Mouse (Mus musculus): ENCODE data around the gene Pxk. TPM values are rescaled to one million over a fixed set of nuclear protein-coding genes. Genes with fewer than 3 reads are reported as not detected.

Gene Pxk
- total and polyA plus RNA-seq, 2 experiments from 2014 or later, result 55.5 to 58.3 TPM

DNA sequence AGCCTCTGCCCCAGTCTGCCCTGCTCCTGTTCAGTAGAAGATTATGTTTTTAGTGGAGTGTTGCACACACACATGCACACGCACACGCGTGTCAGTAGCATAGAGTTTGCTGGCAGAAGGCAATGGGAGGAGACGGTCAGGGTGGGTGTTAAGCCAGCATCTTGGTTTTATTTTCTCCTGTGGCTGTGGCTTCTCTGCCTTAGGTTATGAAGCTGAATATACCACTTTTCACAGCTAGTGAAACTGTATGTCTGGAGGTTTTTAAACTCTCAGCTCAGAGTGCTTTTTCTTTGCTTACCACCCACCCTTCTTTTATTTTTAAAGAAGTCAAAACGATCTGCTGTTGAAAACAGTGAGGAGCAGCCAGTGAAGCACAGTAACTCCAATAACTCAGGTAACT is 53.7 kb downstream of the Pxk start:
- TF ChIP-seq CTCF (IDR thresholded peaks at IDR 0.05), result no peak
- no peak overlapping the region for H3K4me2 ChIP-seq (ENCODE audit: low read depth, low read length, poor library complexity, severe bottlenecking)
- H3K4me1 ChIP-seq (ENCODE audit: insufficient read depth, low read length), result no peaks in the 10 kb centered on the region
- H3K9ac ChIP-seq (replicated peaks; ENCODE audit: low read length, poor library complexity, severe bottlenecking), result no peak overlapping the region
- no peak for DNase-seq (ENCODE audit: low spot score)
- H3K27ac ChIP-seq (ENCODE audit: low read depth, low read length), result no peak overlapping the region
- 95% methylated on average over 5 of the region's 5 CpGs for WGBS
- H3K27me3 ChIP-seq (ENCODE audit: insufficient read depth, low read length), result no peaks in the 10 kb centered on the region
- peaks cover 50% of the 10 kb centered on the region for H3K36me3 ChIP-seq (ENCODE audit: insufficient read depth, low read length)
- no peak overlapping the region for H3K4me3 ChIP-seq (ENCODE audit: low read depth, low read length)
- ATAC-seq (ENCODE audit: low FRiP score), result no peak
- H3K9me3 ChIP-seq (ENCODE audit: low read length), result no peaks in the 10 kb centered on the region

DNA sequence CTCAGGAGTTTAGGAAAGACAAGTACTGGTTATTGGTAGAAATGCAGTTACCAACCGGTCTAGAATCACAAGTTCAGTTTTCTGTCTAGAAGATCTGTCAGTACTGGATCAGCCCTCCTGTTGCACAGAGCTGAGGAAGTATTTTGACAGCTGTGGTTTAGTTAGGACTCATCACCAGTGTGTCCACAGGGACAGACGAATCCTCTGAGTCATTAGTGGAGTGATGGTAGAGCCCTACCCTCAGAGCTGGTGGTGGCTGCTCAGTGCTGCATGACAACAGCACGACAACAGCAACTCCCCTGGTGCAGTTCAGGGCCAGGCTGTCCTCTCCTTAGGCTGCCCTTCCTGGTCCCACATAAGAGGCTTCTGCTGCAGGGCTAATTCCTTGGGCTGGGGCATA is 56.1 kb downstream of the Pxk start:
- no peak for TF ChIP-seq CTCF (IDR thresholded peaks at IDR 0.05)
- no peak for DNase-seq (ENCODE audit: low spot score)
- H3K4me2 ChIP-seq (ENCODE audit: low read depth, low read length, poor library complexity, severe bottlenecking), result no peak overlapping the region
- peaks cover 44% of the 10 kb centered on the region for H3K36me3 ChIP-seq (ENCODE audit: insufficient read depth, low read length)
- H3K9me3 ChIP-seq (ENCODE audit: low read length), result no peaks in the 10 kb centered on the region
- no peak overlapping the region for H3K27ac ChIP-seq (ENCODE audit: low read depth, low read length)
- H3K4me3 ChIP-seq (ENCODE audit: low read depth, low read length), result no peak overlapping the region
- WGBS, result 83% methylated on average over 3 of the region's 3 CpGs
- no peaks in the 10 kb centered on the region for H3K27me3 ChIP-seq (ENCODE audit: insufficient read depth, low read length)
- ATAC-seq (ENCODE audit: low FRiP score), result no peak
- no peak overlapping the region for H3K9ac ChIP-seq (replicated peaks; ENCODE audit: low read length, poor library complexity, severe bottlenecking)
- no peaks in the 10 kb centered on the region for H3K4me1 ChIP-seq (ENCODE audit: insufficient read depth, low read length)

DNA sequence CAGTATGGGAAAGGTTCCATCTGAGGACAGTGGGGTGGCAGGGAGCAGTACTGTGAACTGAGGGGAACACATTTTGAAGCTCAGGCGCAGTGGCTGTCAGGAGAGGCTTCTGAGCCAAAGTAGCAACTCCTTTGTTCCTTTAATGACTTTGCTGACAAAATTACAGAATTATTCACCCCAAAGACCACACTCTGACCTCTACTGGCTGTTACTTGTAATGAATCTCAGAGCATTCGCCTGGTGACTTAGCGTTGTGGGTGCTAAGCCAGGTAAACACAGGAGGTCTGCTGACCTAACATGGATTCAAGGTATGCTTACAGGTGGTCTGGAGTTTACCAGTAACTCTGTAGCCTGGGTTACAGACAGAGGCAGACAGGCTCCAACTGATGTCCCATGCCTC is 58.9 kb downstream of the Pxk start:
- no peaks in the 10 kb centered on the region for H3K9me3 ChIP-seq (ENCODE audit: low read length)
- H3K4me3 ChIP-seq (ENCODE audit: low read depth, low read length), result no peak overlapping the region
- H3K27ac ChIP-seq (ENCODE audit: low read depth, low read length), result no peak overlapping the region
- 29% methylated on average over 3 of the region's 3 CpGs for WGBS
- H3K4me1 ChIP-seq (ENCODE audit: insufficient read depth, low read length), result no peaks in the 10 kb centered on the region
- peak; percentile 50 for TF ChIP-seq CTCF (IDR thresholded peaks at IDR 0.05)
- H3K27me3 ChIP-seq (ENCODE audit: insufficient read depth, low read length), result no peaks in the 10 kb centered on the region
- DNase-seq (ENCODE audit: low spot score) (peak; percentile 44), ATAC-seq (ENCODE audit: low FRiP score) (no peak)
- peaks cover 48% of the 10 kb centered on the region for H3K36me3 ChIP-seq (ENCODE audit: insufficient read depth, low read length)
- H3K4me2 ChIP-seq (ENCODE audit: low read depth, low read length, poor library complexity, severe bottlenecking), result no peak overlapping the region
- no peak overlapping the region for H3K9ac ChIP-seq (replicated peaks; ENCODE audit: low read length, poor library complexity, severe bottlenecking)

- H3K4me3 ChIP-seq (ENCODE audit: low read depth, low read length), result no peak overlapping the region
- H3K9ac ChIP-seq (replicated peaks; ENCODE audit: low read length, poor library complexity, severe bottlenecking), result no peak overlapping the region
- H3K36me3 ChIP-seq (ENCODE audit: insufficient read depth, low read length), result peaks cover 45% of the 10 kb centered on the region
- H3K27ac ChIP-seq (ENCODE audit: low read depth, low read length), result no peak overlapping the region
- ATAC-seq (ENCODE audit: low FRiP score) (no peak), DNase-seq (ENCODE audit: low spot score) (no peak)
- WGBS, result 92% methylated on average over 3 of the region's 3 CpGs
- H3K4me2 ChIP-seq (ENCODE audit: low read depth, low read length, poor library complexity, severe bottlenecking), result no peak overlapping the region
- no peaks in the 10 kb centered on the region for H3K9me3 ChIP-seq (ENCODE audit: low read length)
- TF ChIP-seq CTCF (IDR thresholded peaks at IDR 0.05), result no peak
- H3K4me1 ChIP-seq (ENCODE audit: insufficient read depth, low read length), result no peaks in the 10 kb centered on the region
- no peaks in the 10 kb centered on the region for H3K27me3 ChIP-seq (ENCODE audit: insufficient read depth, low read length)
Measured at GRCm38 (mm10) chr14:8158721-8159120, 60.7 kb downstream of the Pxk start.

DNA sequence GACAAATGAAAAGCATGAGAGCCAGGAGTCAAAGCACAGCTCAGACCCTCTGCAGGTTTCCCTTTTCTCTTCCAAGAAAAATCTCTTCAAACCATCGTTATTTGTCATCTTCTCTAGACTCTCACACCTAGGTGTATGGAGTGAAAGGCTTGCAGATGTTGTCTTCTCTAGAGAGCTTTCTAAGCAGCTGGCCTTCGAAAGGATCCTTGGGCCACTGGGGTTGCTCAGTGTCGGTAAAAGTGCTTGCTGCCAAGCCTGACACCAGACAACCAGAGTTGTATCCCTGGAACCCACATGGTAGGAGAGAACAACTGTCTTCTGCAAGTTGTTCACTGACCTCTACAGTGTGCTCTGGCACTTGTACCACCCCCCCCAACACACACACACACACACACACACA is 61.1 kb downstream of the Pxk start:
- DNase-seq (ENCODE audit: low spot score), result no peak
- Histone ChIP-seq H3K36me3 (ENCODE audit: insufficient read depth, low read length) (peaks cover 49% of the 10 kb centered on the region), H3K4me2 (ENCODE audit: low read depth, low read length, poor library complexity, severe bottlenecking) (no peak overlapping the region), H3K9ac (replicated peaks; ENCODE audit: low read length, poor library complexity, severe bottlenecking) (no peak overlapping the region), H3K27me3 (ENCODE audit: insufficient read depth, low read length) (no peaks in the 10 kb centered on the region), H3K9me3 (ENCODE audit: low read length) (no peaks in the 10 kb centered on the region), H3K4me1 (ENCODE audit: insufficient read depth, low read length) (no peaks in the 10 kb centered on the region), H3K4me3 (ENCODE audit: low read depth, low read length) (no peak overlapping the region), H3K27ac (ENCODE audit: low read depth, low read length) (no peak overlapping the region)
- WGBS, result 94% methylated on average over 3 of the region's 3 CpGs
- TF ChIP-seq CTCF (IDR thresholded peaks at IDR 0.05), result no peak
- ATAC-seq (ENCODE audit: low FRiP score), result no peak

DNA sequence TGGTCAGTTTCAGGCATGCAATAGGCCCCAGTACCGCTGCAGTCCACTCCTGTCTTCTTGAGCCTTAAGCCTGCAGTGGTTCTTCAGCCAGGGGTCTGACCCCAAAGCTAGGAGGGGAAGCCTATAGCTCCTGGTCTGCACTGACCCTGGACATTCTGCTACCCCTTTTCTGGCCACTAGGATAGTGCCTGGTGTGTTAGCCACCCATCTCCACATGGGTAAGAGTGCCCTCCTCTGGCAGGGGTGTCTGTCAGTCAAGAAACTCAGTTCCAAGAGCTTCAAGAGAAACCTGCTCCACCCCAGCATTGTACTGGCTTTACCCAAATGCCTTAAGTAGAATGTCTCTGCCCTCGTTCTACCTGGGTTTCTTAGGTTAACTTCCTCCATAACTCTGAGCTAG is 63.8 kb downstream of the Pxk start:
- Histone ChIP-seq H3K27me3 (ENCODE audit: insufficient read depth, low read length) (no peaks in the 10 kb centered on the region), H3K27ac (ENCODE audit: low read depth, low read length) (no peak overlapping the region), H3K4me3 (ENCODE audit: low read depth, low read length) (no peak overlapping the region), H3K4me1 (ENCODE audit: insufficient read depth, low read length) (no peaks in the 10 kb centered on the region), H3K4me2 (ENCODE audit: low read depth, low read length, poor library complexity, severe bottlenecking) (no peak overlapping the region), H3K9me3 (ENCODE audit: low read length) (no peaks in the 10 kb centered on the region), H3K9ac (replicated peaks; ENCODE audit: low read length, poor library complexity, severe bottlenecking) (no peak overlapping the region), H3K36me3 (ENCODE audit: insufficient read depth, low read length) (peaks cover 60% of the 10 kb centered on the region)
- ATAC-seq (ENCODE audit: low FRiP score) (no peak), DNase-seq (ENCODE audit: low spot score) (no peak)
- peak; percentile 48 for TF ChIP-seq CTCF (IDR thresholded peaks at IDR 0.05)
- WGBS, result 94% methylated on average over 2 of the region's 2 CpGs

All from midbrain, postnatal 0 days (tissue).